Mouse (Mus musculus): ENCODE measurements at regions not wholly inside any gene's neighbourhood (a gene's known extent, or its start where the extent isn't known, plus 50 kb on each side); places are given as distances from the start of the nearest gene placed in this dataset.

GRCm38 (mm10) chr1:51539634-51540033 is 61.4 kb upstream of the Nabp1 start:
- Histone ChIP-seq H3K4me1 (replicated peaks) (no peaks in the 10 kb centered on the region), H3K4me3 (no peak overlapping the region), H3K27ac (no peak overlapping the region), H3K36me3 (no peaks in the 10 kb centered on the region), H3K27me3 (no peaks in the 10 kb centered on the region), H3K4me2 (no peak overlapping the region), H3K9ac (no peak overlapping the region), H3K9me3 (no peaks in the 10 kb centered on the region)
- ATAC-seq (ENCODE audit: low FRiP score) = no peak
- WGBS = 85% methylated on average over 4 of the region's 4 CpGs

GRCm38 (mm10) chr1:51538836-51539235 is 60.6 kb upstream of the Nabp1 start:
- no peak overlapping the region for H3K27ac ChIP-seq
- H3K4me1 ChIP-seq (replicated peaks) = no peaks in the 10 kb centered on the region
- H3K36me3 ChIP-seq = no peaks in the 10 kb centered on the region
- WGBS = 61% methylated on average over 2 of the region's 2 CpGs
- ATAC-seq (ENCODE audit: low FRiP score) = no peak
- H3K4me3 ChIP-seq = no peak overlapping the region
- no peaks in the 10 kb centered on the region for H3K9me3 ChIP-seq
- no peak overlapping the region for H3K9ac ChIP-seq
- no peak overlapping the region for H3K4me2 ChIP-seq
- no peaks in the 10 kb centered on the region for H3K27me3 ChIP-seq

- Histone ChIP-seq H3K9me3 (no peaks in the 10 kb centered on the region), H3K4me3 (no peak overlapping the region), H3K4me1 (replicated peaks) (no peaks in the 10 kb centered on the region), H3K27me3 (no peaks in the 10 kb centered on the region), H3K27ac (no peak overlapping the region), H3K36me3 (no peaks in the 10 kb centered on the region), H3K4me2 (no peak overlapping the region), H3K9ac (no peak overlapping the region)
- no peak for ATAC-seq (ENCODE audit: low FRiP score)
- 96% methylated on average over 7 of the region's 7 CpGs for WGBS
Measured at GRCm38 (mm10) chr1:51537765-51538360, 59.6 kb upstream of the Nabp1 start.

- Histone ChIP-seq H3K27ac (no peak overlapping the region), H3K4me1 (replicated peaks) (no peaks in the 10 kb centered on the region), H3K36me3 (no peaks in the 10 kb centered on the region), H3K4me3 (no peak overlapping the region), H3K9me3 (no peaks in the 10 kb centered on the region), H3K9ac (no peak overlapping the region), H3K4me2 (no peak overlapping the region), H3K27me3 (no peaks in the 10 kb centered on the region)
- no peak for ATAC-seq (ENCODE audit: low FRiP score)
- WGBS = 89% methylated on average over 1 of the region's 1 CpGs
Measured at GRCm38 (mm10) chr1:51536076-51536475, 57.9 kb upstream of the Nabp1 start.

GRCm38 (mm10) chr1:51535414-51535813 is 57.2 kb upstream of the Nabp1 start:
- ATAC-seq (ENCODE audit: low FRiP score) = no peak
- WGBS = 97% methylated on average over 2 of the region's 2 CpGs

GRCm38 (mm10) chr1:51531360-51531759 is 53.1 kb upstream of the Nabp1 start:
- no peaks in the 10 kb centered on the region for H3K4me1 ChIP-seq (replicated peaks)
- no peak for ATAC-seq (ENCODE audit: low FRiP score)
- no peak overlapping the region for H3K4me2 ChIP-seq
- no peaks in the 10 kb centered on the region for H3K36me3 ChIP-seq
- H3K9me3 ChIP-seq = no peaks in the 10 kb centered on the region
- H3K4me3 ChIP-seq = no peak overlapping the region
- H3K27me3 ChIP-seq = no peaks in the 10 kb centered on the region
- WGBS = 57% methylated on average over 1 of the region's 1 CpGs
- H3K27ac ChIP-seq = no peak overlapping the region
- H3K9ac ChIP-seq = no peak overlapping the region

More at GRCm38 (mm10) chr1:51535414-51535813, 57.2 kb upstream of the Nabp1 start:
- no peak overlapping the region for H3K4me3 ChIP-seq
- no peaks in the 10 kb centered on the region for H3K9me3 ChIP-seq
- no peaks in the 10 kb centered on the region for H3K36me3 ChIP-seq
- H3K4me2 ChIP-seq = no peak overlapping the region
- no peaks in the 10 kb centered on the region for H3K4me1 ChIP-seq (replicated peaks)
- H3K27me3 ChIP-seq = no peaks in the 10 kb centered on the region
- no peak overlapping the region for H3K27ac ChIP-seq
- no peak overlapping the region for H3K9ac ChIP-seq

- 68% methylated on average over 9 of the region's 9 CpGs for WGBS
- ATAC-seq (ENCODE audit: low FRiP score) = no peak
- Histone ChIP-seq H3K9me3 (no peaks in the 10 kb centered on the region), H3K27ac (no peak overlapping the region), H3K36me3 (no peaks in the 10 kb centered on the region), H3K4me3 (no peak overlapping the region), H3K4me2 (no peak overlapping the region), H3K4me1 (replicated peaks) (no peaks in the 10 kb centered on the region), H3K9ac (no peak overlapping the region), H3K27me3 (no peaks in the 10 kb centered on the region)
Measured at GRCm38 (mm10) chr1:51530191-51530926, 52.1 kb upstream of the Nabp1 start.

GRCm38 (mm10) chr1:51529653-51530052 is 51.4 kb upstream of the Nabp1 start:
- ATAC-seq (ENCODE audit: low FRiP score) = no peak
- Histone ChIP-seq H3K36me3 (no peaks in the 10 kb centered on the region), H3K4me1 (replicated peaks) (no peaks in the 10 kb centered on the region), H3K4me2 (no peak overlapping the region), H3K9ac (no peak overlapping the region), H3K27me3 (no peaks in the 10 kb centered on the region), H3K27ac (no peak overlapping the region), H3K4me3 (no peak overlapping the region), H3K9me3 (no peaks in the 10 kb centered on the region)
- WGBS = 84% methylated on average over 5 of the region's 5 CpGs

- Histone ChIP-seq H3K27ac (no peak overlapping the region), H3K4me2 (no peak overlapping the region), H3K4me1 (replicated peaks) (no peaks in the 10 kb centered on the region), H3K27me3 (no peaks in the 10 kb centered on the region), H3K4me3 (no peak overlapping the region), H3K9ac (no peak overlapping the region), H3K36me3 (no peaks in the 10 kb centered on the region), H3K9me3 (no peaks in the 10 kb centered on the region)
- WGBS = 82% methylated on average over 1 of the region's 1 CpGs
- no peak for ATAC-seq (ENCODE audit: low FRiP score)
Measured at GRCm38 (mm10) chr1:51528671-51529070, 50.4 kb upstream of the Nabp1 start.

Measured in hindbrain, embryonic 13.5 days (tissue).